Mouse (Mus musculus) liver, embryonic 12.5 days (tissue): ENCODE measurements around the gene Vps37b. TPM values are rescaled to one million over a fixed set of nuclear protein-coding genes. Genes with fewer than 3 reads are reported as not detected.
A peak's percentile ranks its signal among the peaks of the same experiment; 100 is the strongest.

Experiments used
- ATAC-seq: fragments of 200-750 bp; cut with Nextera tagmentation; 2 replicates; pipeline ENCODE4 v1.8.0; 2017; ENCODE audit warnings: moderate number of reproducible peaks, mild to moderate bottlenecking, moderate library complexity
- H3K27ac ChIP-seq: fragments of 300-500 bp; sonication (generic); 2 replicates; pipeline ENCODE4 v1.5.1; 2016; ENCODE audit warnings: mild to moderate bottlenecking
- H3K27me3 ChIP-seq: fragments of 300-500 bp; sonication (generic); replicated peaks from 2 replicates; pipeline ENCODE4 v1.6.1; 2016; ENCODE audit warnings: mild to moderate bottlenecking, moderate library complexity
- H3K36me3 ChIP-seq: fragments of 300-500 bp; sonication (generic); 2 replicates; pipeline ENCODE4 v1.6.1; 2016; ENCODE audit warnings: mild to moderate bottlenecking, moderate library complexity
- H3K4me1 ChIP-seq: fragments of 300-500 bp; sonication (generic); 2 replicates; pipeline ENCODE4 v1.6.1; 2016
- H3K4me2 ChIP-seq: fragments of 300-500 bp; sonication (generic); 2 replicates; pipeline ENCODE4 v1.6.1; 2016; ENCODE audit warnings: mild to moderate bottlenecking, moderate library complexity
- H3K4me3 ChIP-seq: fragments of 300-500 bp; sonication (generic); 2 replicates; pipeline ENCODE4 v1.5.1; 2016; ENCODE audit warnings: mild to moderate bottlenecking, moderate library complexity
- H3K9ac ChIP-seq: fragments of 300-500 bp; sonication (generic); 2 replicates; pipeline ENCODE4 v1.6.1; 2016; ENCODE audit warnings: mild to moderate bottlenecking, moderate library complexity
- H3K9me3 ChIP-seq: fragments of 300-500 bp; sonication (generic); replicated peaks from 2 replicates; pipeline ENCODE4 v1.6.1; 2016; ENCODE audit warnings: mild to moderate bottlenecking, moderate library complexity
- WGBS: fragments of 180-500 bp; shearing (Covaris S2); methylation state at CpG from one replicate; pipeline ENCODE4 v1.1.7; 2016; ENCODE audit not compliant: insufficient replicate concordance; 5-methylcytosine and 5-hydroxymethylcytosine counted together
- polyA plus RNA-seq: library from polyadenylated mRNA; unstranded; fragments of >200 nt; fragmentation: Nextera tagmentation; extraction: Ambion mirVana; gene quantifications from 2 replicates; pipeline ENCODE4 v1.2.1, GENCODE M21; 2016

Vps37b gene
- polyA plus RNA-seq, 1 experiment from 2014 or later: 20.9 TPM

GRCm38 (mm10) chr5:124029220-124030035, 2.6 kb downstream of the Vps37b start:
- Histone ChIP-seq H3K27me3 (no peaks in the 10 kb centered on the region), H3K4me3 (0 out of 2 replicates have a peak overlapping the region, but pooled peaks have one; percentile 97), H3K27ac (no peak overlapping the region), H3K4me1 (peaks cover 78% of the 10 kb centered on the region), H3K9me3 (no peaks in the 10 kb centered on the region), H3K36me3 (peaks cover 37% of the 10 kb centered on the region), H3K9ac (no peak overlapping the region), H3K4me2 (peak overlapping the region; percentile 96)
- no peak for ATAC-seq
- 83% methylated on average over 19 of the region's 19 CpGs for WGBS

GRCm38 (mm10) chr5:124028680-124029079, 3.4 kb downstream of the Vps37b start:
- H3K9ac ChIP-seq: peak overlapping the region; percentile 33; the same call in 1 of the 2 replicates
- peaks cover 85% of the 10 kb centered on the region for H3K4me1 ChIP-seq
- H3K27ac ChIP-seq: peak overlapping the region; percentile 61
- ATAC-seq: no peak
- peak overlapping the region; percentile 43 for H3K4me2 ChIP-seq
- H3K4me3 ChIP-seq: no peak overlapping the region
- H3K27me3 ChIP-seq: no peaks in the 10 kb centered on the region
- no peaks in the 10 kb centered on the region for H3K9me3 ChIP-seq
- peaks cover 37% of the 10 kb centered on the region for H3K36me3 ChIP-seq
- 37% methylated on average over 7 of the region's 7 CpGs for WGBS

GRCm38 (mm10) chr5:124027702-124028470, 4.2 kb downstream of the Vps37b start:
- ATAC-seq: no peak
- H3K4me2 ChIP-seq: peak overlapping the region; percentile 43
- H3K4me3 ChIP-seq: no peak overlapping the region

GRCm38 (mm10) chr5:124026568-124026967, 5.5 kb downstream of the Vps37b start:
- ATAC-seq: no peak
- peaks cover 44% of the 10 kb centered on the region for H3K36me3 ChIP-seq
- H3K9ac ChIP-seq: no peak overlapping the region
- WGBS: 87% methylated on average over 5 of the region's 5 CpGs
- H3K4me2 ChIP-seq: no peak overlapping the region
- peak overlapping the region; percentile 3 for H3K27ac ChIP-seq
- H3K4me1 ChIP-seq: peaks cover 97% of the 10 kb centered on the region
- H3K4me3 ChIP-seq: no peak overlapping the region
- no peaks in the 10 kb centered on the region for H3K9me3 ChIP-seq
- no peaks in the 10 kb centered on the region for H3K27me3 ChIP-seq

More at GRCm38 (mm10) chr5:124027702-124028470, 4.2 kb downstream of the Vps37b start:
- Histone ChIP-seq H3K9ac (peak overlapping the region; percentile 33), H3K36me3 (peaks cover 37% of the 10 kb centered on the region), H3K9me3 (no peaks in the 10 kb centered on the region), H3K27ac (peak overlapping the region; percentile 61), H3K4me1 (peaks cover 93% of the 10 kb centered on the region), H3K27me3 (no peaks in the 10 kb centered on the region)
- 51% methylated on average over 19 of the region's 19 CpGs for WGBS

GRCm38 (mm10) chr5:124025587-124026441, 6.3 kb downstream of the Vps37b start:
- 75% methylated on average over 15 of the region's 15 CpGs for WGBS
- Histone ChIP-seq H3K27me3 (no peaks in the 10 kb centered on the region), H3K9me3 (no peaks in the 10 kb centered on the region), H3K4me1 (peaks cover 99% of the 10 kb centered on the region), H3K9ac (peak overlapping the region; percentile 23; the same call in 1 of the 2 replicates), H3K27ac (peak overlapping the region; percentile 3), H3K4me2 (peak overlapping the region; percentile 13; the same call in 1 of the 2 replicates), H3K4me3 (no peak overlapping the region), H3K36me3 (peaks cover 51% of the 10 kb centered on the region)
- peak; percentile 42; the same call in 1 of the 2 replicates for ATAC-seq

- H3K4me1 ChIP-seq: peaks cover 98% of the 10 kb centered on the region
- H3K9ac ChIP-seq: no peak overlapping the region
- WGBS: 46% methylated on average over 9 of the region's 9 CpGs
- H3K27me3 ChIP-seq: no peaks in the 10 kb centered on the region
- peaks cover 51% of the 10 kb centered on the region for H3K36me3 ChIP-seq
- H3K4me2 ChIP-seq: no peak overlapping the region
- no peaks in the 10 kb centered on the region for H3K9me3 ChIP-seq
- H3K4me3 ChIP-seq: no peak overlapping the region
- ATAC-seq: no peak
- peak overlapping the region; percentile 50; the same call in 1 of the 2 replicates for H3K27ac ChIP-seq
These were observed 6.9 kb downstream of the Vps37b start for GRCm38 (mm10) chr5:124025146-124025545.

GRCm38 (mm10) chr5:124024677-124025076, 7.4 kb downstream of the Vps37b start:
- 85% methylated on average over 6 of the region's 6 CpGs for WGBS
- Histone ChIP-seq H3K27ac (peak overlapping the region; percentile 50; the same call in 1 of the 2 replicates), H3K4me3 (no peak overlapping the region), H3K4me2 (no peak overlapping the region), H3K27me3 (no peaks in the 10 kb centered on the region), H3K9me3 (no peaks in the 10 kb centered on the region), H3K4me1 (peaks cover 98% of the 10 kb centered on the region), H3K9ac (no peak overlapping the region), H3K36me3 (peaks cover 48% of the 10 kb centered on the region)
- no peak for ATAC-seq

GRCm38 (mm10) chr5:124022365-124022764, 9.7 kb downstream of the Vps37b start:
- no peaks in the 10 kb centered on the region for H3K27me3 ChIP-seq
- no peaks in the 10 kb centered on the region for H3K9me3 ChIP-seq
- peaks cover 39% of the 10 kb centered on the region for H3K36me3 ChIP-seq
- 10% methylated on average over 7 of the region's 7 CpGs for WGBS
- peak overlapping the region; percentile 30 for H3K4me3 ChIP-seq
- peak overlapping the region; percentile 83 for H3K27ac ChIP-seq
- H3K4me2 ChIP-seq: peak overlapping the region; percentile 66
- no peak for ATAC-seq
- H3K9ac ChIP-seq: peak overlapping the region; percentile 62
- H3K4me1 ChIP-seq: peaks cover 98% of the 10 kb centered on the region

- H3K9ac ChIP-seq: peak overlapping the region; percentile 62
- H3K4me2 ChIP-seq: peak overlapping the region; percentile 66
- H3K27ac ChIP-seq: peak overlapping the region; percentile 83
- H3K4me1 ChIP-seq: peaks cover 98% of the 10 kb centered on the region
- ATAC-seq: no peak
- peaks cover 34% of the 10 kb centered on the region for H3K36me3 ChIP-seq
- H3K9me3 ChIP-seq: no peaks in the 10 kb centered on the region
- H3K27me3 ChIP-seq: no peaks in the 10 kb centered on the region
- peak overlapping the region; percentile 30 for H3K4me3 ChIP-seq
- WGBS: 65% methylated on average over 11 of the region's 11 CpGs
These were observed 10.4 kb downstream of the Vps37b start for GRCm38 (mm10) chr5:124021701-124022100.

GRCm38 (mm10) chr5:124021148-124021547, 10.9 kb downstream of the Vps37b start:
- H3K9ac ChIP-seq: no peak overlapping the region
- ATAC-seq: no peak
- 61% methylated on average over 11 of the region's 11 CpGs for WGBS
- peak overlapping the region; percentile 83 for H3K27ac ChIP-seq
- H3K9me3 ChIP-seq: no peaks in the 10 kb centered on the region
- no peak overlapping the region for H3K4me2 ChIP-seq
- peaks cover 98% of the 10 kb centered on the region for H3K4me1 ChIP-seq
- no peak overlapping the region for H3K4me3 ChIP-seq
- H3K27me3 ChIP-seq: no peaks in the 10 kb centered on the region
- peaks cover 35% of the 10 kb centered on the region for H3K36me3 ChIP-seq
